Mouse (Mus musculus) brain, adult 2 months (tissue): Measurements from ENCODE around the gene Srrm4.

Source experiments
- DNase-seq: peaks from one replicate; pipeline ENCODE4 v3.0.0; 2011; ENCODE audit warnings: low read depth, low spot score

Srrm4 gene

GRCm38 (mm10) chr5:116591346-116592048, at the start of gene Srrm4:
TSS of gene Srrm4 (minus strand) at chr5:116591817.
- peak; percentile 99 for DNase-seq

GRCm38 (mm10) chr5:116592801-116593430, 1.3 kb upstream of the Srrm4 start:
- DNase-seq: peak; percentile 91

- DNase-seq: peak; percentile 57
Observed at GRCm38 (mm10) chr5:116592049-116592800, 608 bp upstream of the Srrm4 start.

GRCm38 (mm10) chr5:116590698-116591097, 919 bp downstream of the Srrm4 start:
- DNase-seq: peak; percentile 50

- DNase-seq: peak; percentile 84
Observed at GRCm38 (mm10) chr5:116589631-116590030, 2.0 kb downstream of the Srrm4 start.

GRCm38 (mm10) chr5:116588836-116589235, 2.8 kb downstream of the Srrm4 start:
- DNase-seq: peak; percentile 75

- DNase-seq: peak; percentile 70
Observed at GRCm38 (mm10) chr5:116579533-116579932, 12.1 kb downstream of the Srrm4 start.

GRCm38 (mm10) chr5:116577082-116577481, 14.5 kb downstream of the Srrm4 start:
- DNase-seq: peak; percentile 67

GRCm38 (mm10) chr5:116573307-116573706, 18.3 kb downstream of the Srrm4 start:
- DNase-seq: no peak

- DNase-seq: peak; percentile 92
Observed at GRCm38 (mm10) chr5:116571936-116572335, 19.7 kb downstream of the Srrm4 start.

GRCm38 (mm10) chr5:116571232-116571861, 20.3 kb downstream of the Srrm4 start:
- DNase-seq: no peak

- no peak for DNase-seq
Observed at GRCm38 (mm10) chr5:116570566-116570965, 21.1 kb downstream of the Srrm4 start.

- peak; percentile 67 for DNase-seq
Observed at GRCm38 (mm10) chr5:116569629-116570028, 22.0 kb downstream of the Srrm4 start.

GRCm38 (mm10) chr5:116568050-116568449, 23.6 kb downstream of the Srrm4 start:
- peak; percentile 34 for DNase-seq

GRCm38 (mm10) chr5:116567298-116567697, 24.3 kb downstream of the Srrm4 start:
- DNase-seq: peak; percentile 41

GRCm38 (mm10) chr5:116566385-116567045, 25.1 kb downstream of the Srrm4 start:
- peak; percentile 58 for DNase-seq

GRCm38 (mm10) chr5:116565573-116565972, 26.0 kb downstream of the Srrm4 start:
- peak; percentile 98 for DNase-seq

GRCm38 (mm10) chr5:116564391-116564790, 27.2 kb downstream of the Srrm4 start:
- peak; percentile 36 for DNase-seq

GRCm38 (mm10) chr5:116563713-116564112, 27.9 kb downstream of the Srrm4 start:
- DNase-seq: peak; percentile 97

GRCm38 (mm10) chr5:116559091-116559490, 32.5 kb downstream of the Srrm4 start:
- DNase-seq: peak; percentile 88

- DNase-seq: peak; percentile 61
Observed at GRCm38 (mm10) chr5:116556614-116557013, 35.0 kb downstream of the Srrm4 start.
